Mouse (Mus musculus) MEL (cell line): ENCODE data around the gene Fgfr2.

Experiments
- EP300 ChIP-seq, 2 experiments: IDR thresholded peaks; 2 replicates each; pipeline ENCODE4 v1.6.1; 2011; ENCODE audit warnings: improper control_type of control experiment in 2 of 2, low read length in 2 of 2, low read depth in 1 of 2, mild to moderate bottlenecking in 1 of 2
- MAX ChIP-seq: IDR thresholded peaks from 2 replicates; pipeline ENCODE4 v1.6.1; 2011; ENCODE audit warnings: low read length, improper control_type of control experiment
- POLR2A ChIP-seq, 2 experiments: IDR thresholded peaks; 2 replicates each; pipeline ENCODE4 v1.6.1; 2011 to 2012; ENCODE audit warnings: low read length in 2 of 2, mild to moderate bottlenecking in 2 of 2, control low read depth in 1 of 2, improper control_type of control experiment in 1 of 2, low read depth in 1 of 2, moderate library complexity in 1 of 2; ENCODE audit not compliant: control insufficient read depth in 1 of 2, insufficient read depth in 1 of 2, poor library complexity in 1 of 2
- POLR2AphosphoS5 ChIP-seq: IDR thresholded peaks from 2 replicates; pipeline ENCODE4 v1.6.1; 2012; ENCODE audit warnings: low read depth, borderline replicate concordance, mild to moderate bottlenecking, inconsistent platforms, low read length, moderate library complexity, mixed read lengths
- RAD21 ChIP-seq: IDR thresholded peaks from 2 replicates; pipeline ENCODE4 v1.6.1; 2011; ENCODE audit warnings: mild to moderate bottlenecking, low read depth, low read length, improper control_type of control experiment
- ZC3H11A ChIP-seq: IDR thresholded peaks from 2 replicates; pipeline ENCODE4 v1.6.1; 2012; ENCODE audit warnings: low read depth, mild to moderate bottlenecking, inconsistent platforms, low read length, improper control_type of control experiment

- TF ChIP-seq RAD21 (no peak), POLR2A (IDR thresholded peaks at IDR 0.05; ENCODE audit: control insufficient read depth in 1 of 2, insufficient read depth in 1 of 2, low read depth in 1 of 2, low read length in 2 of 2, poor library complexity in 1 of 2) (no peak), MAX (no peak), EP300 (IDR thresholded peaks at IDR 0.05; ENCODE audit: low read depth in 1 of 2, low read length in 2 of 2) (no peak), POLR2AphosphoS5 (no peak), ZC3H11A (no peak)
These were observed 2612.9 kb downstream of the Fgfr2 start for GRCm38 (mm10) chr7:130510243-130510642.
